Mouse (Mus musculus) 3T3-L1 (cell line): Measurements from ENCODE around the gene Tmem117.

Source experiments
- DNase-seq: peaks from one replicate; pipeline ENCODE4 v3.0.0-alpha.2; 2015; ENCODE audit warnings: low read depth, low spot score

The Tmem117 gene

GRCm38 (mm10) chr15:94628830-94629601 is at the start of gene Tmem117:
Tmem117 (plus strand) TSS chr15:94629232.
- DNase-seq, result no peak

- DNase-seq, result no peak
These were observed 46.9 kb upstream of the Tmem117 start for GRCm38 (mm10) chr15:94582000-94582593.

GRCm38 (mm10) chr15:94583153-94583552 is 45.9 kb upstream of the Tmem117 start:
- DNase-seq, result no peak

GRCm38 (mm10) chr15:94584738-94585137 is 44.3 kb upstream of the Tmem117 start:
- peak; percentile 47 for DNase-seq

GRCm38 (mm10) chr15:94587826-94588715 is 41.0 kb upstream of the Tmem117 start:
- DNase-seq, result no peak

- peak; percentile 99 for DNase-seq
These were observed 39.6 kb upstream of the Tmem117 start, which contains the start of gene Twf1 for GRCm38 (mm10) chr15:94589219-94590075. Twf1 (minus strand) TSS chr15:94589889.

- peak; percentile 10 for DNase-seq
These were observed 38.9 kb upstream of the Tmem117 start for GRCm38 (mm10) chr15:94590083-94590482.

- no peak for DNase-seq
These were observed 37.7 kb upstream of the Tmem117 start for GRCm38 (mm10) chr15:94591356-94591755.

- DNase-seq, result no peak
These were observed 35.4 kb upstream of the Tmem117 start for GRCm38 (mm10) chr15:94593586-94593985.

- no peak for DNase-seq
These were observed 28.8 kb upstream of the Tmem117 start for GRCm38 (mm10) chr15:94600145-94600707.

GRCm38 (mm10) chr15:94601339-94601738 is 27.7 kb upstream of the Tmem117 start:
- DNase-seq, result peak; percentile 79

- no peak for DNase-seq
These were observed 26.6 kb upstream of the Tmem117 start for GRCm38 (mm10) chr15:94602441-94602840.

- DNase-seq, result no peak
These were observed 21.3 kb upstream of the Tmem117 start for GRCm38 (mm10) chr15:94607768-94608167.

GRCm38 (mm10) chr15:94616036-94616435 is 13.0 kb upstream of the Tmem117 start:
- DNase-seq, result peak; percentile 51

- DNase-seq, result peak; percentile 29
These were observed 8.1 kb upstream of the Tmem117 start for GRCm38 (mm10) chr15:94620909-94621308.

GRCm38 (mm10) chr15:94628463-94628829 is 586 bp upstream of the Tmem117 start:
- DNase-seq, result no peak

- DNase-seq, result no peak
These were observed 1.5 kb downstream of the Tmem117 start for GRCm38 (mm10) chr15:94630553-94630952.

- DNase-seq, result no peak
These were observed 5.5 kb downstream of the Tmem117 start for GRCm38 (mm10) chr15:94634524-94634923.

GRCm38 (mm10) chr15:94638207-94638606 is 9.2 kb downstream of the Tmem117 start:
- DNase-seq, result no peak

GRCm38 (mm10) chr15:94639126-94639525 is 10.1 kb downstream of the Tmem117 start:
- no peak for DNase-seq

GRCm38 (mm10) chr15:94646012-94646411 is 17.0 kb downstream of the Tmem117 start:
- DNase-seq, result no peak
